ENCODE assay signal across 11 mouse cellular contexts in genomic region chr12:83037798-83038560, GRCm38 (mm10).
A peak's percentile ranks its signal among the peaks of the same experiment; 100 is the strongest.
DNase-seq lines count a peak whose midpoint lies in the region; ATAC-seq lines count a peak whose summit lies in the region.
"Had no signal": no experiment of that assay in that cellular context is flagged by ENCODE, and none has a peak within 500 bp of the region (broad histone marks: within the 10 kb centered on the region; RNA-seq: fewer than 3 reads in every experiment).

No protein-coding gene starts in this region.

- peak overlapping the region; percentile 57; the same call in 1 of the 2 replicates for H3K27ac ChIP-seq in kidney, embryonic 16.5 days (ENCODE audit: low read length)
- H3K27ac ChIP-seq: embryonic facial prominence, embryonic 12.5 days had no signal

- H3K36me3 ChIP-seq in kidney, embryonic 16.5 days (ENCODE audit: insufficient read depth, low read length): no peaks in the 10 kb centered on the region
- H3K36me3 ChIP-seq: embryonic facial prominence, embryonic 12.5 days had no signal

- 47% methylated on average over 25 of the region's 25 CpGs for WGBS in kidney, embryonic 16.5 days

- no peaks in the 10 kb centered on the region for H3K9me3 ChIP-seq in kidney, embryonic 16.5 days (ENCODE audit: low read length)
- H3K9me3 ChIP-seq: embryonic facial prominence, embryonic 12.5 days had no signal

- H3K4me3 ChIP-seq in kidney, embryonic 16.5 days (ENCODE audit: low read length): no peak overlapping the region
- H3K4me3 ChIP-seq: embryonic facial prominence, embryonic 12.5 days; myocyte had no signal

- 0 out of 2 replicates have a peak overlapping the region, but pooled peaks have one; percentile 12 for H3K9ac ChIP-seq in kidney, embryonic 16.5 days (replicated peaks; ENCODE audit: low read length)
- H3K9ac ChIP-seq: embryonic facial prominence, embryonic 12.5 days had no signal

- no peak for ATAC-seq in kidney, embryonic 16.5 days (ENCODE audit: low FRiP score, low TSS enrichment)
- ATAC-seq: Patski had no signal

- H3K4me1 ChIP-seq in kidney, embryonic 16.5 days (ENCODE audit: insufficient read depth, low read length): peaks cover 6% of the 10 kb centered on the region
- H3K4me1 ChIP-seq: embryonic facial prominence, embryonic 12.5 days had no signal

- intact Hi-C loops in left cerebral cortex, postnatal 25 days (cut with DNase I): no loop called here

- peak overlapping the region; percentile 22 for H3K4me2 ChIP-seq in kidney, embryonic 16.5 days (replicated peaks; ENCODE audit: low read depth, low read length)
- H3K4me2 ChIP-seq: embryonic facial prominence, embryonic 12.5 days had no signal

- no peak for DNase-seq in kidney, adult 8-10 months
- peak; percentile 21 to 36 for DNase-seq in frontal cortex, postnatal 25 days (ENCODE audit: low spot score in 2 of 2)
- peak; percentile 57 to 81 for DNase-seq in left cerebral cortex, postnatal 25 days (ENCODE audit: low spot score in 2 of 2)
- DNase-seq in right cerebral cortex, postnatal 14 days: peak; percentile 63
- no peak for DNase-seq in adrenal gland, postnatal 4 days (ENCODE audit: low spot score in 2 of 2)
- no peak for DNase-seq in thymus, adult 18-20 months
- no peak for DNase-seq in urinary bladder, postnatal 36 days (ENCODE audit: low spot score in 2 of 2)

- no peaks in the 10 kb centered on the region for H3K27me3 ChIP-seq in kidney, embryonic 16.5 days (ENCODE audit: insufficient read depth, low read length)
- H3K27me3 ChIP-seq: embryonic facial prominence, embryonic 12.5 days had no signal

Comparison
In these comparisons a context has a peak if more than half of its experiments do, and no peak if none do; other contexts are left out.
1. DNase-seq: peak in frontal cortex, postnatal 25 days (2 of 2), left cerebral cortex, postnatal 25 days (2 of 2) and right cerebral cortex, postnatal 14 days (single experiment); none in kidney, adult 8-10 months (0 of 2), adrenal gland, postnatal 4 days (0 of 2), thymus, adult 18-20 months (0 of 2) and urinary bladder, postnatal 36 days (0 of 2).